Mouse (Mus musculus) cerebellum, adult 11-12 months (tissue): ENCODE data around the gene Nedd1.

Source experiments
- DNase-seq: peaks from one replicate; pipeline ENCODE4 v3.0.0; 2022

The Nedd1 gene

GRCm38 (mm10) chr10:92721771-92722619, at the start of gene Nedd1:
Nedd1 (minus strand) TSS chr10:92722420.
- peak; percentile 86 for DNase-seq

- no peak for DNase-seq
Observed at GRCm38 (mm10) chr10:92754359-92754758, 32.1 kb upstream of the Nedd1 start.

- DNase-seq: no peak
Observed at GRCm38 (mm10) chr10:92730339-92730738, 8.1 kb upstream of the Nedd1 start.

- no peak for DNase-seq
Observed at GRCm38 (mm10) chr10:92728723-92729122, 6.5 kb upstream of the Nedd1 start.

GRCm38 (mm10) chr10:92722620-92722988, 384 bp upstream of the Nedd1 start:
- no peak for DNase-seq

- no peak for DNase-seq
Observed at GRCm38 (mm10) chr10:92699032-92699431, 23.2 kb downstream of the Nedd1 start.

- no peak for DNase-seq
Observed at GRCm38 (mm10) chr10:92675056-92675455, 47.2 kb downstream of the Nedd1 start.

GRCm38 (mm10) chr10:92671906-92672305, 50.3 kb downstream of the Nedd1 start:
- no peak for DNase-seq

GRCm38 (mm10) chr10:92665287-92665686, 56.9 kb downstream of the Nedd1 start:
- no peak for DNase-seq

GRCm38 (mm10) chr10:92653266-92653665, 69.0 kb downstream of the Nedd1 start:
- no peak for DNase-seq

- DNase-seq: no peak
Observed at GRCm38 (mm10) chr10:92652399-92652920, 69.8 kb downstream of the Nedd1 start.

GRCm38 (mm10) chr10:92651266-92651665, 71.0 kb downstream of the Nedd1 start:
- DNase-seq: no peak

- DNase-seq: no peak
Observed at GRCm38 (mm10) chr10:92649096-92649495, 73.1 kb downstream of the Nedd1 start.

- DNase-seq: no peak
Observed at GRCm38 (mm10) chr10:92647691-92648090, 74.5 kb downstream of the Nedd1 start.

GRCm38 (mm10) chr10:92643995-92644394, 78.2 kb downstream of the Nedd1 start:
- no peak for DNase-seq

- no peak for DNase-seq
Observed at GRCm38 (mm10) chr10:92641032-92641431, 81.2 kb downstream of the Nedd1 start.
